Mouse (Mus musculus): ENCODE results near the gene Pnpla8. TPM values are rescaled to one million over a fixed set of nuclear protein-coding genes. Genes with fewer than 3 reads are reported as not detected.

Gene Pnpla8
- polyA plus RNA-seq, 1 experiment from 2014 or later, result 48.2 TPM

- 96% methylated on average over 8 of the region's 8 CpGs for WGBS
- peaks cover 36% of the 10 kb centered on the region; the same call in 1 of the 2 replicates for H3K36me3 ChIP-seq (ENCODE audit: control insufficient read depth, insufficient read depth, low read length)
- H3K27ac ChIP-seq (ENCODE audit: low read depth), result no peak overlapping the region
- H3K4me2 ChIP-seq (ENCODE audit: low read length), result no peak overlapping the region
- no peak for DNase-seq (ENCODE audit: low spot score)
- H3K4me1 ChIP-seq (replicated peaks; ENCODE audit: control insufficient read depth, insufficient read depth, low read length), result no peaks in the 10 kb centered on the region
- H3K9me3 ChIP-seq (ENCODE audit: control insufficient read depth, low read length), result no peaks in the 10 kb centered on the region
- H3K4me3 ChIP-seq (ENCODE audit: low read depth, low read length), result no peak overlapping the region
- no peaks in the 10 kb centered on the region for H3K27me3 ChIP-seq (replicated peaks; ENCODE audit: control insufficient read depth, insufficient read depth, low read length)
- no peak overlapping the region for H3K9ac ChIP-seq (ENCODE audit: low read length)
- ATAC-seq (replicated peaks; ENCODE audit: low FRiP score, low TSS enrichment, low read depth), result no peak
Measured at GRCm38 (mm10) chr12:44286992-44287391, 65.8 kb downstream of the Pnpla8 start.

GRCm38 (mm10) chr12:44292281-44292680, 71.1 kb downstream of the Pnpla8 start:
- ATAC-seq (replicated peaks; ENCODE audit: low FRiP score, low TSS enrichment, low read depth) (no peak), DNase-seq (ENCODE audit: low spot score) (peak; percentile 58)
- no peak overlapping the region for H3K27ac ChIP-seq (ENCODE audit: low read depth)
- H3K9ac ChIP-seq (ENCODE audit: low read length), result no peak overlapping the region
- no peaks in the 10 kb centered on the region for H3K4me1 ChIP-seq (replicated peaks; ENCODE audit: control insufficient read depth, insufficient read depth, low read length)
- peaks cover 25% of the 10 kb centered on the region; the same call in 1 of the 2 replicates for H3K36me3 ChIP-seq (ENCODE audit: control insufficient read depth, insufficient read depth, low read length)
- H3K27me3 ChIP-seq (replicated peaks; ENCODE audit: control insufficient read depth, insufficient read depth, low read length), result no peaks in the 10 kb centered on the region
- no peak overlapping the region for H3K4me3 ChIP-seq (ENCODE audit: low read depth, low read length)
- no peaks in the 10 kb centered on the region for H3K9me3 ChIP-seq (ENCODE audit: control insufficient read depth, low read length)
- H3K4me2 ChIP-seq (ENCODE audit: low read length), result no peak overlapping the region

GRCm38 (mm10) chr12:44300793-44301192, 79.6 kb downstream of the Pnpla8 start:
- no peaks in the 10 kb centered on the region for H3K9me3 ChIP-seq (ENCODE audit: control insufficient read depth, low read length)
- ATAC-seq (replicated peaks; ENCODE audit: low FRiP score, low TSS enrichment, low read depth) (no peak), DNase-seq (ENCODE audit: low spot score) (no peak)
- no peaks in the 10 kb centered on the region for H3K4me1 ChIP-seq (replicated peaks; ENCODE audit: control insufficient read depth, insufficient read depth, low read length)
- no peak overlapping the region for H3K27ac ChIP-seq (ENCODE audit: low read depth)
- no peaks in the 10 kb centered on the region for H3K27me3 ChIP-seq (replicated peaks; ENCODE audit: control insufficient read depth, insufficient read depth, low read length)
- no peak overlapping the region for H3K4me2 ChIP-seq (ENCODE audit: low read length)
- peaks cover 21% of the 10 kb centered on the region; the same call in 1 of the 2 replicates for H3K36me3 ChIP-seq (ENCODE audit: control insufficient read depth, insufficient read depth, low read length)
- no peak overlapping the region for H3K9ac ChIP-seq (ENCODE audit: low read length)
- H3K4me3 ChIP-seq (ENCODE audit: low read depth, low read length), result no peak overlapping the region

- DNase-seq (ENCODE audit: low spot score), result no peak
- no peak for ATAC-seq (replicated peaks; ENCODE audit: low FRiP score, low TSS enrichment, low read depth)
- H3K4me2 ChIP-seq (ENCODE audit: low read length), result no peak overlapping the region
- peaks cover 27% of the 10 kb centered on the region for H3K36me3 ChIP-seq (ENCODE audit: control insufficient read depth, insufficient read depth, low read length)
- no peaks in the 10 kb centered on the region for H3K4me1 ChIP-seq (replicated peaks; ENCODE audit: control insufficient read depth, insufficient read depth, low read length)
- no peaks in the 10 kb centered on the region for H3K27me3 ChIP-seq (replicated peaks; ENCODE audit: control insufficient read depth, insufficient read depth, low read length)
- WGBS, result 93% methylated on average over 1 of the region's 1 CpGs
- H3K27ac ChIP-seq (ENCODE audit: low read depth), result no peak overlapping the region
- H3K9ac ChIP-seq (ENCODE audit: low read length), result no peak overlapping the region
- H3K9me3 ChIP-seq (ENCODE audit: control insufficient read depth, low read length), result no peaks in the 10 kb centered on the region
- no peak overlapping the region for H3K4me3 ChIP-seq (ENCODE audit: low read depth, low read length)
Measured at GRCm38 (mm10) chr12:44304012-44304411, 82.8 kb downstream of the Pnpla8 start.

- H3K27me3 ChIP-seq (replicated peaks; ENCODE audit: control insufficient read depth, insufficient read depth, low read length), result no peaks in the 10 kb centered on the region
- no peaks in the 10 kb centered on the region for H3K4me1 ChIP-seq (replicated peaks; ENCODE audit: control insufficient read depth, insufficient read depth, low read length)
- no peak overlapping the region for H3K27ac ChIP-seq (ENCODE audit: low read depth)
- 75% methylated on average over 5 of the region's 5 CpGs for WGBS
- ATAC-seq (replicated peaks; ENCODE audit: low FRiP score, low TSS enrichment, low read depth) (no peak), DNase-seq (ENCODE audit: low spot score) (no peak)
- H3K9me3 ChIP-seq (ENCODE audit: control insufficient read depth, low read length), result no peaks in the 10 kb centered on the region
- peaks cover 29% of the 10 kb centered on the region for H3K36me3 ChIP-seq (ENCODE audit: control insufficient read depth, insufficient read depth, low read length)
- H3K4me3 ChIP-seq (ENCODE audit: low read depth, low read length), result no peak overlapping the region
- no peak overlapping the region for H3K9ac ChIP-seq (ENCODE audit: low read length)
- H3K4me2 ChIP-seq (ENCODE audit: low read length), result no peak overlapping the region
Measured at GRCm38 (mm10) chr12:44304869-44305268, 83.7 kb downstream of the Pnpla8 start.

- no peak for ATAC-seq (replicated peaks; ENCODE audit: low FRiP score, low TSS enrichment, low read depth)
- Histone ChIP-seq H3K27me3 (replicated peaks; ENCODE audit: control insufficient read depth, insufficient read depth, low read length) (no peaks in the 10 kb centered on the region), H3K4me3 (ENCODE audit: low read depth, low read length) (no peak overlapping the region), H3K4me2 (ENCODE audit: low read length) (no peak overlapping the region), H3K9ac (ENCODE audit: low read length) (no peak overlapping the region), H3K9me3 (ENCODE audit: control insufficient read depth, low read length) (no peaks in the 10 kb centered on the region), H3K27ac (ENCODE audit: low read depth) (no peak overlapping the region), H3K36me3 (ENCODE audit: control insufficient read depth, insufficient read depth, low read length) (peaks cover 31% of the 10 kb centered on the region), H3K4me1 (replicated peaks; ENCODE audit: control insufficient read depth, insufficient read depth, low read length) (no peaks in the 10 kb centered on the region)
- 92% methylated on average over 3 of the region's 3 CpGs for WGBS
- no peak for DNase-seq (ENCODE audit: low spot score)
Measured at GRCm38 (mm10) chr12:44308221-44308620, 87.1 kb downstream of the Pnpla8 start.

GRCm38 (mm10) chr12:44315212-44315611, 94.0 kb downstream of the Pnpla8 start:
- DNase-seq (ENCODE audit: low spot score), result no peak
- Histone ChIP-seq H3K27me3 (replicated peaks; ENCODE audit: control insufficient read depth, insufficient read depth, low read length) (no peaks in the 10 kb centered on the region), H3K4me1 (replicated peaks; ENCODE audit: control insufficient read depth, insufficient read depth, low read length) (no peaks in the 10 kb centered on the region), H3K9me3 (ENCODE audit: control insufficient read depth, low read length) (no peaks in the 10 kb centered on the region), H3K4me2 (ENCODE audit: low read length) (no peak overlapping the region), H3K27ac (ENCODE audit: low read depth) (no peak overlapping the region), H3K9ac (ENCODE audit: low read length) (no peak overlapping the region), H3K36me3 (ENCODE audit: control insufficient read depth, insufficient read depth, low read length) (peaks cover 12% of the 10 kb centered on the region), H3K4me3 (ENCODE audit: low read depth, low read length) (no peak overlapping the region)
- WGBS, result 89% methylated on average over 2 of the region's 2 CpGs
- ATAC-seq (replicated peaks; ENCODE audit: low FRiP score, low TSS enrichment, low read depth), result no peak

GRCm38 (mm10) chr12:44325091-44325490, 103.9 kb downstream of the Pnpla8 start:
- Histone ChIP-seq H3K9ac (ENCODE audit: low read length) (no peak overlapping the region), H3K27ac (ENCODE audit: low read depth) (no peak overlapping the region), H3K4me3 (ENCODE audit: low read depth, low read length) (no peak overlapping the region), H3K4me1 (replicated peaks; ENCODE audit: control insufficient read depth, insufficient read depth, low read length) (peaks cover 5% of the 10 kb centered on the region), H3K9me3 (ENCODE audit: control insufficient read depth, low read length) (no peaks in the 10 kb centered on the region), H3K27me3 (replicated peaks; ENCODE audit: control insufficient read depth, insufficient read depth, low read length) (peaks cover 8% of the 10 kb centered on the region), H3K4me2 (ENCODE audit: low read length) (no peak overlapping the region), H3K36me3 (ENCODE audit: control insufficient read depth, insufficient read depth, low read length) (no peaks in the 10 kb centered on the region)
- no peak for ATAC-seq (replicated peaks; ENCODE audit: low FRiP score, low TSS enrichment, low read depth)
- DNase-seq (ENCODE audit: low spot score), result no peak

- Histone ChIP-seq H3K27me3 (replicated peaks; ENCODE audit: control insufficient read depth, insufficient read depth, low read length) (peaks cover 18% of the 10 kb centered on the region), H3K9ac (ENCODE audit: low read length) (no peak overlapping the region), H3K9me3 (ENCODE audit: control insufficient read depth, low read length) (no peaks in the 10 kb centered on the region), H3K4me2 (ENCODE audit: low read length) (no peak overlapping the region), H3K27ac (ENCODE audit: low read depth) (no peak overlapping the region), H3K4me1 (replicated peaks; ENCODE audit: control insufficient read depth, insufficient read depth, low read length) (peaks cover 7% of the 10 kb centered on the region), H3K36me3 (ENCODE audit: control insufficient read depth, insufficient read depth, low read length) (no peaks in the 10 kb centered on the region), H3K4me3 (ENCODE audit: low read depth, low read length) (no peak overlapping the region)
- DNase-seq (ENCODE audit: low spot score), result no peak
- no peak for ATAC-seq (replicated peaks; ENCODE audit: low FRiP score, low TSS enrichment, low read depth)
- WGBS, result 44% methylated on average over 6 of the region's 6 CpGs
Measured at GRCm38 (mm10) chr12:44327452-44327851, 106.3 kb downstream of the Pnpla8 start.

Data from intestine, embryonic 14.5 days (tissue).